Mouse (Mus musculus) myocyte (in vitro differentiated cells): ENCODE measurements around the gene Vmn1r237. TPM values are rescaled to one million over a fixed set of nuclear protein-coding genes. Genes with fewer than 3 reads are reported as not detected.

Experiments
- H3K27me3 ChIP-seq: one replicate; pipeline ENCODE4 v1.6.1; 2011; ENCODE audit not compliant: control insufficient read depth, insufficient read depth, insufficient read length
- H3K36me3 ChIP-seq: one replicate; pipeline ENCODE4 v1.6.1; 2011; ENCODE audit not compliant: control insufficient read depth, insufficient read depth
- H3K4me2 ChIP-seq: one replicate; pipeline ENCODE4 v1.6.1; 2011; ENCODE audit warnings: low read depth, control low read depth
- H3K4me3 ChIP-seq: one replicate; pipeline ENCODE4 v1.5.1; 2011; ENCODE audit warnings: mild to moderate bottlenecking, control low read depth, moderate library complexity
- H3K79me2 ChIP-seq: one replicate; pipeline ENCODE4 v1.6.1; 2011; ENCODE audit not compliant: control insufficient read depth, insufficient read depth
- H3ac ChIP-seq: one replicate; pipeline ENCODE4 v1.6.1; 2011; ENCODE audit not compliant: control insufficient read depth, insufficient read length
- CEBPB ChIP-seq: IDR thresholded peaks from 2 replicates; pipeline ENCODE4 v1.6.1; 2011; ENCODE audit warnings: mild to moderate bottlenecking, moderate library complexity; ENCODE audit not compliant: poor library complexity, insufficient read depth, severe bottlenecking
- E2F4 ChIP-seq: IDR thresholded peaks from one replicate; pipeline ENCODE4 v1.6.1; 2011; ENCODE audit warnings: mild to moderate bottlenecking, control low read depth, moderate library complexity; ENCODE audit not compliant: insufficient read depth
- MAX ChIP-seq: IDR thresholded peaks from one replicate; pipeline ENCODE4 v1.6.1; 2011; ENCODE audit warnings: low read depth, mild to moderate bottlenecking, control low read depth
- MYOD1 ChIP-seq, 3 experiments: IDR thresholded peaks; one replicate each; pipeline ENCODE4 v1.6.1; 2011; ENCODE audit warnings: control low read depth in 2 of 3, low read depth in 2 of 3, mild to moderate bottlenecking in 2 of 3, moderate library complexity in 1 of 3; ENCODE audit not compliant: insufficient read length in 2 of 3, control insufficient read depth in 1 of 3
- MYOG ChIP-seq, 3 experiments: IDR thresholded peaks; one replicate each; pipeline ENCODE4 v1.6.1; 2011; ENCODE audit warnings: control low read depth in 2 of 3, low read depth in 2 of 3, mild to moderate bottlenecking in 2 of 3; ENCODE audit not compliant: insufficient read length in 2 of 3, control insufficient read depth in 1 of 3, insufficient read depth in 1 of 3
- POLR2A ChIP-seq: IDR thresholded peaks from one replicate; pipeline ENCODE4 v1.6.1; 2011; ENCODE audit warnings: low read depth, mild to moderate bottlenecking, control low read depth, moderate library complexity; ENCODE audit not compliant: insufficient read length
- POLR2AphosphoS2 ChIP-seq: IDR thresholded peaks from one replicate; pipeline ENCODE4 v1.6.1; 2011; ENCODE audit warnings: low read depth, control low read depth; ENCODE audit not compliant: insufficient read length
- REST ChIP-seq: IDR thresholded peaks from one replicate; pipeline ENCODE4 v1.6.1; 2011; ENCODE audit warnings: mild to moderate bottlenecking, control low read depth, moderate library complexity; ENCODE audit not compliant: insufficient read depth, insufficient read length
- SRF ChIP-seq: IDR thresholded peaks from one replicate; pipeline ENCODE4 v1.6.1; 2011; ENCODE audit warnings: low read depth; ENCODE audit not compliant: control insufficient read depth, insufficient read length
- TCF12 ChIP-seq: IDR thresholded peaks from one replicate; pipeline ENCODE4 v1.6.1; 2011; ENCODE audit warnings: mild to moderate bottlenecking, control low read depth; ENCODE audit not compliant: poor library complexity, insufficient read depth, severe bottlenecking
- TCF3 ChIP-seq: IDR thresholded peaks from one replicate; pipeline ENCODE4 v1.6.1; 2011; ENCODE audit warnings: low read depth, control low read depth; ENCODE audit not compliant: insufficient read length
- USF1 ChIP-seq: IDR thresholded peaks from one replicate; pipeline ENCODE4 v1.6.1; 2011; ENCODE audit warnings: low read depth, mild to moderate bottlenecking, control low read depth, moderate library complexity
- polyA plus RNA-seq: library from polyadenylated mRNA; unstranded; fragments of >200 nt; fragmentation: generic; extraction: Trizol; gene quantifications from one replicate; pipeline ENCODE4 v1.2.1, GENCODE M21; 2012; ENCODE audit warnings: missing spikeins

Vmn1r237 gene
- polyA plus RNA-seq = not detected

DNA sequence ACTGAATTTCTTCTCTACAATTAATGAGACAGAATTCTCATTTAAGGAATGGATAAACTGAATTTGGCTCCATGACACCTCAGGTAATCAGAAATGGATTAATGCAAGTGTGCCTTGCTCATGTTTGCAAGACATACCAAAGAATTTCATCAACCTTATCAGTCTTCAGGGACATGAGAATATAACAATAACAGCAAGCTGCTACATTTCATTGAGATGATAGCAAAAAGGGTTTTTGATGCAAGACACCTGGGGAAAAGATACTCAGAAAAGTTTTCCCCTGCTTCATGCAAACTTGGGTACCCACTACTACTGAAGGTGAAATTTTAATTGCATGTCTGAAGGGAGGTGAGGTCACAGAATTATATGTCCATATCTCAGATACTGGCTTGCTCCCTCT lies at the start of gene Vmn1r237:
Vmn1r237 (plus strand) TSS at position 301 of the 400 bp plus-strand sequence.
- TF ChIP-seq CEBPB (no peak), POLR2A (no peak), REST (no peak), USF1 (no peak), MYOD1 (IDR thresholded peaks at IDR 0.05; ENCODE audit: control insufficient read depth in 1 of 3, insufficient read length in 2 of 3, low read depth in 2 of 3) (no peak), TCF3 (no peak), MAX (no peak), TCF12 (no peak), POLR2AphosphoS2 (no peak), E2F4 (no peak), SRF (no peak), MYOG (IDR thresholded peaks at IDR 0.05; ENCODE audit: control insufficient read depth in 1 of 3, insufficient read depth in 1 of 3, insufficient read length in 2 of 3, low read depth in 2 of 3) (no peak)
- H3K36me3 ChIP-seq = no peaks in the 10 kb centered on the region

DNA sequence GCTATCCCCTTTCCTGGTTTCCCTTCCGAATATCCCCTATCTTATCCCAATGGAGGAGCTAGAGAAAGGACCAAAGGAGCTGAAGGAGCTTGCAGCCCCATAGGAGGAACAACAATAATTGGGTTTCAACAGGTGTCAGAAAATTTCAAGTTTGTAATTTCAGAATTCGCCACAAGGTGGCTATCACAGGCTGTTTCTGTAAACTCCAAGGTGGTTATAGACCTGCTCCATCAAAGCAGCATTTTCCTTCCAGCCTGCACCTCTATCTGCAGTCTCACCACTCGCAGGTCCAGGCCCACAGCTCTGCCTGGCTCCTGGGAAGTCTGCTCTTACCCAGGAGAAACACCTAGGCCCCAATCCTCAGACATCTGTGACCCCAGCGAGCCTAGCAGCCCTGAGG lies 39.6 kb upstream of the Vmn1r237 start:
- Histone ChIP-seq H3K27me3 (no peaks in the 10 kb centered on the region), H3K4me2 (no peak overlapping the region), H3K4me3 (no peak overlapping the region), H3K36me3 (no peaks in the 10 kb centered on the region), H3ac (no peak overlapping the region), H3K79me2 (no peaks in the 10 kb centered on the region)
- no peak for TF ChIP-seq MYOD1 (IDR thresholded peaks at IDR 0.05; ENCODE audit: control insufficient read depth in 1 of 3, insufficient read length in 2 of 3, low read depth in 2 of 3)
- no peak for TF ChIP-seq REST
- no peak for TF ChIP-seq SRF
- no peak for TF ChIP-seq TCF12
- TF ChIP-seq POLR2A = no peak
- TF ChIP-seq CEBPB = no peak
- TF ChIP-seq MYOG (IDR thresholded peaks at IDR 0.05; ENCODE audit: control insufficient read depth in 1 of 3, insufficient read depth in 1 of 3, insufficient read length in 2 of 3, low read depth in 2 of 3) = no peak

More for the DNA sequence above, at the start of gene Vmn1r237:
- Histone ChIP-seq H3K27me3 (no peaks in the 10 kb centered on the region), H3K4me3 (no peak within 1 kb of the TSS), H3K79me2 (no peaks in the 10 kb centered on the region), H3K4me2 (no peak within 1 kb of the TSS), H3ac (no peak within 1 kb of the TSS)

DNA sequence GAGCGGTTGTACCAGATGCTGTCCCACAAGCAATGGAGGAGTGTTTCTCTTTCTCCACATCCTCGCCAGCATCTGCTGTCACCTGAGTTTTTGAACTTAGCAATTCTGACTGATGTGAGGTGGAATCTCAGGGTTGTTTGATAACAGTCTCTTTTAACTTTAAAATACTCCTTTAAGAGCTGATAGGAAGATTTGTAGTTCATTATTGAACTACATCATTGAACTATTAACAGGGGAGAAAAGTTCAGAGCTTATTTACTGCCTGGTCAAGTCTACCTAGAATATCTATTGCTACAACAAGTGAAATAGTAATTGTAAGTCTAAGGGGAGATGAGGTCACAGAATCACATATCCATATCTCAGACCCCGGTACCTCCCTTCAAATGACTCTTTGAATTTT lies 29.0 kb upstream of the Vmn1r237 start, which contains the start of gene Vmn1r236:
Vmn1r236 (plus strand) TSS at position 301 of the 400 bp plus-strand sequence.
- no peaks in the 10 kb centered on the region for H3K27me3 ChIP-seq
- TF ChIP-seq CEBPB (no peak), POLR2A (no peak), REST (no peak), TCF12 (no peak), E2F4 (no peak)
- H3K4me2 ChIP-seq = no peak within 1 kb of the TSS
- no peaks in the 10 kb centered on the region for H3K36me3 ChIP-seq
- no peak within 1 kb of the TSS for H3K4me3 ChIP-seq
- no peak within 1 kb of the TSS for H3ac ChIP-seq
- no peaks in the 10 kb centered on the region for H3K79me2 ChIP-seq

DNA sequence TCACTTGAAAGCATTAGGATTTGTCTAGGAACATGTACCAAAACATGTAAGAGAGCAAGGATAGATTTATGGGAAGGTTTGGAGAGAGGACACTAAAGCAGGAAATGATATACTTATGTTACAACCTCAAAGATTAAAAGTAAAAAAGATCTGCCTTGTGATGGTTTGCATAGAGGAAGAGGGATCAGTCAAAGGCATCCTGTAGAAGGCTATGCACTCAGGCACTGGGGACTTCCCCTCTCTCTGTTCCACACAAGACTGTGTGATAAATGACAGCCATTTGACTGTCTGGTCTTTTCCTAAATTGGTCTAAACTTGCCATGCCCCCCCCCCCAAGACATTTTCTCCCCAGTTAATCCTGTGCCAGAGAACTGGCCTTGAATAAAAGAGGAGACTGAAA lies 27.3 kb upstream of the Vmn1r237 start:
- Histone ChIP-seq H3K4me2 (no peak overlapping the region), H3K4me3 (no peak overlapping the region), H3K27me3 (no peaks in the 10 kb centered on the region), H3ac (no peak overlapping the region), H3K36me3 (no peaks in the 10 kb centered on the region), H3K79me2 (no peaks in the 10 kb centered on the region)
- no peak for TF ChIP-seq POLR2A
- no peak for TF ChIP-seq REST
- TF ChIP-seq POLR2AphosphoS2 = no peak
- TF ChIP-seq MYOG (IDR thresholded peaks at IDR 0.05; ENCODE audit: control insufficient read depth in 1 of 3, insufficient read depth in 1 of 3, insufficient read length in 2 of 3, low read depth in 2 of 3) = no peak
- no peak for TF ChIP-seq E2F4
- no peak for TF ChIP-seq TCF12
- TF ChIP-seq USF1 = no peak
- TF ChIP-seq MAX = no peak
- no peak for TF ChIP-seq MYOD1 (IDR thresholded peaks at IDR 0.05; ENCODE audit: control insufficient read depth in 1 of 3, insufficient read length in 2 of 3, low read depth in 2 of 3)
- no peak for TF ChIP-seq SRF
- no peak for TF ChIP-seq TCF3
- no peak for TF ChIP-seq CEBPB

DNA sequence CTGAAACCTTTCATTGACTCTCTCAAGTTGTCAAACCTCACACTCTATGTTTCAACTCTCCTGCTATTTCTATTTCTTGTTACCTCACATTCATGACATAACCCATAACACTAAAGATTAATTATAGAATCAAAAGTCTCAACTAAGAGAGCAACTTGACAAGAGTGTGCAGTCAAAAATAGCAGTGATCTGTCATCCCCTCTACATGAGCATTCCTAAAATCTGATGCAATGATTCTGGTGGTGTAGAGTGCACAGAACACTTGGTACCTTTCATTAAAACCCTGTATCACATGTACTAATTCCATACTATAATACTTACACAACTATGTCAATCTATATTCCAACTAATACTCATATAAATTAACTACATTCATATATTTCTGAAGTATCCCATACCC lies 22.0 kb upstream of the Vmn1r237 start:
- Histone ChIP-seq H3K36me3 (no peaks in the 10 kb centered on the region), H3K4me2 (no peak overlapping the region), H3K79me2 (no peaks in the 10 kb centered on the region), H3K4me3 (no peak overlapping the region), H3ac (no peak overlapping the region), H3K27me3 (no peaks in the 10 kb centered on the region)
- TF ChIP-seq TCF3 (no peak), TCF12 (no peak), MYOD1 (IDR thresholded peaks at IDR 0.05; ENCODE audit: control insufficient read depth in 1 of 3, insufficient read length in 2 of 3, low read depth in 2 of 3) (no peak), POLR2AphosphoS2 (no peak), MAX (no peak), USF1 (no peak), SRF (no peak), E2F4 (no peak)

Other genes starting within 250 kb of the Vmn1r237 start
- gene Vmn1r234, start 85.8 kb upstream of the Vmn1r237 start, polyA plus RNA-seq = not detected
- gene Vmn1r235, start 55.5 kb upstream of the Vmn1r237 start, polyA plus RNA-seq = not detected
- gene Vmn1r236, start 28.9 kb upstream of the Vmn1r237 start, polyA plus RNA-seq = not detected
- gene Zfp677, start 71.9 kb downstream of the Vmn1r237 start, polyA plus RNA-seq = 0.10 TPM
- 0.59 TPM for gene Zfp54, start 111.4 kb downstream of the Vmn1r237 start, polyA plus RNA-seq
- gene Zfp51, start 138.5 kb downstream of the Vmn1r237 start, polyA plus RNA-seq = 1.5 TPM
- 1.5 TPM for gene Zfp53, start 177.1 kb downstream of the Vmn1r237 start, polyA plus RNA-seq
- 1.9 TPM for gene Zfp52, start 223.7 kb downstream of the Vmn1r237 start, polyA plus RNA-seq